Mouse (Mus musculus) testis, adult 2 months (tissue): ENCODE measurements around the gene Mgat3.

Experiments
- CTCF ChIP-seq: fragments of 200-500 bp; IDR thresholded peaks from 2 replicates; pipeline ENCODE4 v1.5.1; 2012; ENCODE audit warnings: low read depth, mild to moderate bottlenecking, inconsistent platforms, low read length, moderate library complexity; ENCODE audit not compliant: control insufficient read depth, insufficient read depth, insufficient replicate concordance
- POLR2A ChIP-seq: fragments of 200-500 bp; IDR thresholded peaks from 2 replicates; pipeline ENCODE4 v1.6.1; 2012; ENCODE audit warnings: low read depth, mild to moderate bottlenecking, inconsistent platforms, low read length, moderate library complexity; ENCODE audit not compliant: control insufficient read depth

DNA sequence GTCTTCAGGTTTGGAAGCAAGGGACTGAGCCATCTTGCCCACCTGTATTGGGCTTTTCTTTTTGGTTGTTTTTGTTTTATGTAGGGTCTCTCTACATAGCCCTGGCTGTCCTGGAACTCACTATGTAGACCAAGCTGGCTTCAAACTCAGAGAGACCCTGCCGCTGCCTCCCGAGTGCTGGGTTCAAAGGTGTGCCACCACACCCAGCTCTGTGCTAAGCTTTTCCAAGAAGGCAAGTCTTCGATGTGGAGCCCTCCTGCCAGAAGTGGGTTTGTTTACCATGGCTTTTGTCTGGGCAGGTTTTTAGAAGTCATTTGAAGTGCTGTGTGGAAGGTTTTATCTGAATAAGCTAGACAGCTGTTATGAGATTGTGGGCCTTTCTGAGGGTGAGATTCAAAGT lies 32.6 kb upstream of the Mgat3 start:
- TF ChIP-seq CTCF, result no peak
- TF ChIP-seq POLR2A, result no peak
